Mouse (Mus musculus) mouse embryonic stem cell (cell line): ENCODE results near the gene Ppp1r14b.

ENCODE experiments used
- in situ Hi-C, 2 experiments: fragments of 300-500 bp; cut with MboI; formaldehyde crosslinking; loops; 1 replicate in 1 of 2; 3 replicates in 1 of 2; pipeline ENCODE4 v1.14.3; 2019 to 2020; ENCODE audit warnings: low sequenced_read_pairs in 2 of 2, low pct_unique_long_range_greater_than_20kb in 1 of 2, mixed read lengths in 1 of 2; ENCODE audit not compliant: unreplicated experiment in 1 of 2

Gene Ppp1r14b

GRCm38 (mm10) chr19:6970460-6971085 lies 4.2 kb upstream of the Ppp1r14b start:
- in situ Hi-C loops, result no loop called here

GRCm38 (mm10) chr19:6971644-6972043 lies 3.1 kb upstream of the Ppp1r14b start:
- in situ Hi-C loops, result no loop called here

DNA sequence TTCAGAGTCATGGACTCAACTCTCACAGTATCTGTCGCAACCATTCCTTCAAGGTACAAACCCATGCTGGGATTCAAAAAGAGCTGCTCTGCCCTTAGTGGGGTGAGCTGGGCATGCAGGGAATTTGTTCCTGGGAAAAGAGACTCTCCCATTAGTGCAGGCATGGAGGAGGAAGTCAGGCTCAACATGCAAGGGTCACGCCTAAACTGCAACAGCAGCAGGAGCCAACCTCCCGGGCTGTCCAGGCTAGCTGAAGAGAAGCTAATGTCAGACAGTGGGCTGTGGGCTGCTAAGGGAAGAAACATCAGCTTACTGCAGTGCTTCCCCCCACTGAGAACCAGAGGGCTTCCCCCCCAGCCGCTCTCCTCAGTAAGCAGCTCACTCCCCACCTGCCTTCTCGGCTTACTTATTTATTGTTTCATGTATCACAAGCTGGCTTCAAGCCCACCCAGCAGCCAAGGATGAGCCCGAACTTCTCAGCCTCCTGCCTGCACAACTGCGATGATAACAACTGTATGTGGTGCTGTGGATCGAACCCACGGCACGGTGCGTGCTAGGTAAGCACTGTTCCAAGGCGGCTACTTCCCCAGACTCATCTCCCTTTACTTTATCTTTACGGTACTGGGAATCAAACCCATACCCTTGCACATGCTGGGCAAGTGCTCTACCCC lies 2.4 kb upstream of the Ppp1r14b start:
- in situ Hi-C loops, result no loop called here

DNA sequence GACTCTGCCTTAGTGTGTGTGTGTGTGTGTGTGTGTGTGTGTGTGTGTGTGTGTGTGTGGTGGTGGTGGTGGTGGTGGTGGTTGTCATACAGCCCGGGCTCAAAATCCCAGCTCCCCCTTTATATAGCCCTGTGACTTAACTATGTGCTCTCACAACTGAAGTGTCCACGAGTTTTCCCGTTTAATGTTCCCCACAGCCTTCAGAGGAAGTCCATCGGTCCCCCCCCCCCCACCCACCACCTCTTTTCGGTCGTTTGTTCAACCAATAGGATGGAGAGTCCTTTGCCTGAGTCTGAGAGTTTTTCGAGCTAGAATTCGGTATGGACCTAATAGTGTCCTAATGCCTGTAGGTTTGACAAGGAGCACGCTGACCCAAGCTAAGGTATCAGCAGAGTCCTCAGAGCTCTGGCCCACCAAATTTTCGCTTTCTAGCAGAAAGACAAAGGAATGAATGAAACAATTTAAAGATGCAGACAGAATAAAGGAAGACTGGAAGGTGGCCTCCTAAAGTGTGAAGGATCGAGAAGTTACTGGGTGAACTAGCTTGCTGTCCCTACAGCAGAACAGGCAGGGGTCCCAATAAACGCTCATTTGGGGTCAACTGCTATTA lies 1.1 kb upstream of the Ppp1r14b start:
- in situ Hi-C loops, result no loop called here

DNA sequence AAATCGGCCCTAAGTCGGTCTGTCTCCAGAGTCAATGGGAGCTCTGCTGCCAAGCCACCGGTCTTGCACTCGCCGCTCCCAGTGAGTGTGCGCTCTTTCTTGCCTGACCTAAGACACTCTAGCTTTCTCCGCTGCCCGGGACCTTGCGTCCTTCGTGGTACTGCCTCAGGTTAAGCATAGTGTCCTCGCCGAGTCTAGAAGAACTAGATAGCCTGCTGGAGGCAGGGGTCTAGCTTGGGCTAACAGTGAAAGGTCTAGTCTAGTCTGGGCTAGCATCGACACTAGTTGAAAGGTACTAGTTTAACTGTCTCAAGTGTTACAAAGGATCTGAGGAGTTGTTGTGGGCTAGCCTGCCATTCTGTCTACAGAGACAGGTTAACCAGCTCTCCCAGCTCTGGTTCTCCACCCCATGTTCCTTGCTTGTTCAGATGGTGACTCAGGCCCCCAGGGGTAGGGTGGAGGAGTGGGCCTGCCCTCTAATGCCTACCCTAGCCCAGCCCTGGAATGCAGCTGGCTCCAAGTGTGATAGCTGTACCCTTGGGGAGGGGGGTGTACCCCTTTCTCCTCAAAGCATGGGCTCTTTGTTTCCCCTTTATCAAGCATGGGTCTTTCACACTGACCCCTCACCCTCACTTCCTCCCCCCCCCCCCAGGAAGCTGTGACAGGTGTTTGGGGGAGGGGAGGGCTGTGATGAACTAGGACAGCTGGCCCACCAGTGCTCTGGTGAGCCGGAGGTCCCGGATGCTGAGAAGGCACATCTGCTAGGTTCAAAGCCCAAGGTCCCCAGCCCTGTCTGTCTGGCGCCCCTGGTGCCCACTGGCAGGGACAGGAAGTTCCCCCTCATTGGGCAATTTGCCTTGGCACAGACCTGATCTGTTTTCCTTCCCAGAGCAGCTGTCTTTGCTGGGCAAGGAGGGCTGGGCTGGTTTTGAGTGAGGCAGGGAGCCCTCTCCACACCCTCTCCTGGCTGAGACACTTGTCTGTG lies 1.1 kb downstream of the Ppp1r14b start, which contains the start of gene Plcb3:
Gene Plcb3, minus strand, starts transcription at position 934 of the 985 bp plus-strand sequence.
- in situ Hi-C loops, result no loop called here

GRCm38 (mm10) chr19:6977759-6978638 lies 3.2 kb downstream of the Ppp1r14b start:
- in situ Hi-C loops, result no loop called here

GRCm38 (mm10) chr19:6978639-6978974 lies 3.8 kb downstream of the Ppp1r14b start:
- in situ Hi-C loops, result no loop called here

DNA sequence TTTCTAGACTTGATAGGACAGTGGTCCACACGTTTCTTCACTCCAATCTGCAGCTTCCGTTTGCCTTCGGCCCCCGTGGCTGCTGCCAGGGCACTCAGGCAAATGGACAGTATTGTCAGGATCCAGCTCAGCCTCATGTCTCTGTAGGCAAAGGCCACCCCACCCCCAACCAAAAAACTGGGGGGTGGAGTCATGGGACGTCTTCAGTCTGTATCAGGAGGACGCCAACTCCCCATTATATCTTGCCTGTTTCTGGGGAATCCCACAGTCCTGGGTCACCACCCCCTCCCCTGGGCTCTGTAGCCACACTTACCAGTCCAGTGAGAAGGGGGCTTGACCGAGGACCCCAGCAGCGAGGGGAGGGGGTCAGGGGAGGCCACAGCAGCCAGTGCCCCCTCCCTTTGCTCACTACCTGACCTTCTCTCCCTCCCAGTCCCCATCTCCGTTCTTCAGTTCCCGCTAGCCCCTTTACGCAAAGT lies 4.3 kb downstream of the Ppp1r14b start:
- in situ Hi-C loops, result no loop called here

DNA sequence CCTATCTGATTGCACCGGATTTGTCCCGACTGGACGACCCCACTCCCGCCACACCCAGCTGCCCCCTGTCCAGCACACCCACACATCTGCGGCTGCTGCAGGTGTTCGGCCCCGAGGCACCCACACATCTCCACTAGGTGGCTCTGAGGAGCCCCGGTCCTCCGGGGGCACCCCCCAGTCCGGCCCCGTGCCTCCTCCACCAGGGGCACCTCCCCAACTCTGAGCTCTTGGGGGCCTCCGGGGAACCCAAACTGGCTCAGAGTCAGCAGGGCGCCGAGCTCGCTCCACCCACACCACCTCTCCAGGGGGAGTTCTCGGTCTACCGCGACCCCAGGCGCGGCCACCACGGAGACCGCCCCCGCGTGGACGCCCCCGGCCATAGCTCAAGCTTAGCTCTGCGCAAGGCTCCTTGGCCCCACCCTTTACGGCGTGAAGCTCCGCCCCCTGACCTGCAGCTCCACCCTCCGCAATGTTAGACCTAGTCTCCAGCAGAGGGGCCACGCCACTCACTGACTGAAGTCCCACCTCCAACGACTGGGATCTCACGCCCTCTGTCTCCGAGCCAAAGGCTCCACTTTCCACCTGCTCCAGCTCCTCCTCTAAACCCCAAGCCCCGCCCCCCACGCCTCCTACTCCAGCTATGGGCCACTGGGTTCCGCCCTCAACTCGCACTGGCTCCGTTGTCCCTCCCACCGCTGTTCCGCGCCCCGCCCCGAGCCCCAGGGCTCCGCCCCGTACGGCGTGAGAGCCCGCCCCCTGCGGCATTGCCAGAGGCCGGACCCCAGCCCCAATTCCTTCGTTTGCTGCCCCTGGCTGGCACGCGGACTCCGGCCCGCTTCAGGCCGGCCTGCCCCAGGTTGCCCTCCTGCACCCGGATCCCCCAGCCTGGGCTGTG lies 5.0 kb downstream of the Ppp1r14b start:
- in situ Hi-C loops, result no loop called here

- in situ Hi-C loops, result no loop called here
These were observed 5.8 kb downstream of the Ppp1r14b start, which contains the start of gene Fkbp2 for GRCm38 (mm10) chr19:6980381-6981093. Fkbp2 (minus strand) TSS chr19:6980501.

GRCm38 (mm10) chr19:6981465-6981864 lies 6.7 kb downstream of the Ppp1r14b start:
- in situ Hi-C loops, result no loop called here

GRCm38 (mm10) chr19:6983621-6984020 lies 8.9 kb downstream of the Ppp1r14b start:
- in situ Hi-C loops, result no loop called here

- in situ Hi-C loops, result no loop called here
These were observed 10.5 kb downstream of the Ppp1r14b start for GRCm38 (mm10) chr19:6985300-6985699.

DNA sequence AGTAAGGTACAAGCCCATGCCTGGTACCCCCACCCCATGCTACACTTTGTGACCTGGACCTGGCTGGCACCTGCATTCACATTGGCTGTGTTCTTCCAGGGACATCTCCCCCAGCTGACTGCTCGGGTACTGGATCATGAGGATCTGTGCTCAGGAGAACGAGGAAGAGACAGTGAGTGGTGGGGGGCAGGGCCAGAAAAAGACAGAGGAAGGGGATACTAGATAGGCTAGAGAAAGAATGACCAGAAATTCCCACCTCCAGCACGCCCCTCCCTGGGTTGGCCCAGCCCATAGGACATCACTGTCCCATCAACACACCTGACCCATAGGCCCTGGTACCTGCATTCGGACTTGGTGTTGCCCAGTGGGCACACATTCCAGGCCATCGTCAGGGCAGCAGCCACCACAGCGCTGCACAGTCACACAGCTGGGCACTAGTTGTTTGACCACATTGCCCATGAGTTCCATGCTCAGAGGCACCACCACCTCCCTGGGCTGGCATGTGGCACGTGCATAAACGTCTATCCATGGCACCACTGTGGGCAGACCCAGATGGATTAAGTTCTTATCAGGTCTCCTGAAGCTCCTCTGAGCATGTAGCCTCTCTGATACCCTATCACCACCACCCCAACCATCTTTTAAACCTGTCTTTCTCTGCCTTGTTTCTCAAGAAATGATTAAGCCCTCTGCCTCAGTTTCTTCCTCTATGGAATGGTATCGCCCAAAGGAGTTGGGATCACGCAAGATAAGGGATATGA lies 11.4 kb downstream of the Ppp1r14b start:
- in situ Hi-C loops, result no loop called here

DNA sequence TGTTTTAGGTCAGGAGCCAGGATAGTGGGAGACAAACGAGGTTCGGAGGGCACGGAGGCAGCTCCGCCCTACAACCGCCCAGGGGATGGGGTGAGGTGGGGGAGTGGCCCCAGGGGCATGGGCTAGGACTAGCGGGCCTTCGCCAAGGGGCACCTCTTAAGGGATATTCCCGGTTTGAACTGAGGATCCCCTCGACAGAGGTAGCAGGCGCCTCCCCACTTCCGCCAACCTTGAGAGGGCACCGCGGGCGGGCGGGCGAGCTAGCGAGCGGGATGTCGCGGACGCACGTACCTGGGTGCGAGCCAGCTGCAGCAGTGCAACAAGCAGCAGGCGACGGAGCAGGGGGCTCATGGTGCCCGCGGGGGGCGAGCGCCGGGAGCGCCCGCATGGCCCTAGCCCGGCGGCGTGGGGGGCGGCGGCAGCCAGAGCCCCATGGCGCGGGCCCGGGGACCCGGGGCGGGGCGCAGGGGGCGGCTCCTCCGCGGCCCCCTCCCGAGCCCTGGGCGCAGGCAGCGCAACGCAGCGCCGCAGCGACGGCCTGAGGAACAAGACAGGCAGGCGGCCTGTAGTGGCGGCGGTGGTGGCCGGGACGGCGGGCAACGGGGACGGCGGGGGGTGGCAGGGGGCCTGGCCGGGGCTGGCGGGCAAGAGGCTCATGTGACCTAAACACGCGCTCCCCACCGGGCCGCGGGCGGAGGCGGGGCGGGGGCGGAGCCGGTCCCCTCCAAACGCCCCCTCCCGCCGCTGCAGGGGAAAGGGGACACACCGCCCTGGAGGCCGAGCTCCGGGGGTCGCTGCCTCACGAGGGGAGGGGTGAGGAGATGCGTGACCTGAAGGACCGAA lies 12.5 kb downstream of the Ppp1r14b start, which contains the start of gene Vegfb:
Gene Vegfb, minus strand, starts transcription at position 591 of the 843 bp plus-strand sequence.
- in situ Hi-C loops, result no loop called here
